Mouse (Mus musculus) embryonic facial prominence, embryonic 14.5 days (tissue): ENCODE data around the gene Rasa3. TPM values are rescaled to one million over a fixed set of nuclear protein-coding genes. Genes with fewer than 3 reads are reported as not detected.

Experiments used
- ATAC-seq: fragments of 200-750 bp; cut with Nextera tagmentation; 2 replicates; pipeline ENCODE4 v1.8.0; 2017; ENCODE audit warnings: low read depth, moderate number of reproducible peaks, moderate TSS enrichment
- DNase-seq: peaks from one replicate; pipeline ENCODE4 v3.0.0-alpha.2; 2015; ENCODE audit warnings: low spot score
- H3K27ac ChIP-seq: fragments of 300-500 bp; sonication (generic); replicated peaks from 2 replicates; pipeline ENCODE4 v1.5.1; 2014; ENCODE audit warnings: low read depth, mild to moderate bottlenecking, low read length, moderate library complexity
- H3K27me3 ChIP-seq: fragments of 300-500 bp; sonication (generic); replicated peaks from 2 replicates; pipeline ENCODE4 v1.6.1; 2014; ENCODE audit warnings: low read length; ENCODE audit not compliant: control insufficient read depth, insufficient read depth
- H3K36me3 ChIP-seq: fragments of 300-500 bp; sonication (generic); 2 replicates; pipeline ENCODE4 v1.6.1; 2014; ENCODE audit warnings: low read length, mixed read lengths; ENCODE audit not compliant: control insufficient read depth, insufficient read depth
- H3K4me1 ChIP-seq: fragments of 300-500 bp; sonication (generic); 2 replicates; pipeline ENCODE4 v1.6.1; 2014; ENCODE audit warnings: antibody characterized with exemption, low read length; ENCODE audit not compliant: control insufficient read depth, insufficient read depth
- H3K4me2 ChIP-seq: fragments of 300-500 bp; sonication (generic); 2 replicates; pipeline ENCODE4 v1.6.1; 2014; ENCODE audit warnings: low read depth, mild to moderate bottlenecking, low read length, moderate library complexity, mixed read lengths
- H3K4me3 ChIP-seq: fragments of 300-500 bp; sonication (generic); 2 replicates; pipeline ENCODE4 v1.5.1; 2014; ENCODE audit warnings: low read depth, mild to moderate bottlenecking, low read length
- H3K9ac ChIP-seq: fragments of 300-500 bp; sonication (generic); 2 replicates; pipeline ENCODE4 v1.6.1; 2014; ENCODE audit warnings: low read depth, mild to moderate bottlenecking, low read length, moderate library complexity, mixed read lengths
- H3K9me3 ChIP-seq: fragments of 300-500 bp; sonication (generic); 2 replicates; pipeline ENCODE4 v1.6.1; 2016; ENCODE audit warnings: low read length; ENCODE audit not compliant: control insufficient read depth
- WGBS: fragments of 180-500 bp; shearing (Covaris S2); extraction: QIAGEN DNeasy Blood & Tissue Kit; methylation state at CpG from one replicate; pipeline ENCODE4 v1.1.7; 2014; 5-methylcytosine and 5-hydroxymethylcytosine counted together
- polyA plus RNA-seq: library from polyadenylated mRNA; unstranded; fragments of >200 nt; fragmentation: Nextera tagmentation; extraction: Ambion mirVana; gene quantifications from 2 replicates; pipeline ENCODE4 v1.2.1, GENCODE M21; 2014

Rasa3 gene
- polyA plus RNA-seq, 1 experiment from 2014 or later: 39.4 TPM

GRCm38 (mm10) chr8:13600204-13600603 lies 77.2 kb downstream of the Rasa3 start:
- no peaks in the 10 kb centered on the region for H3K27me3 ChIP-seq
- H3K4me3 ChIP-seq: no peak overlapping the region
- H3K9me3 ChIP-seq: no peaks in the 10 kb centered on the region
- H3K9ac ChIP-seq: no peak overlapping the region
- DNase-seq: no peak
- WGBS: 71% methylated on average over 7 of the region's 7 CpGs
- H3K4me2 ChIP-seq: no peak overlapping the region
- H3K4me1 ChIP-seq: no peaks in the 10 kb centered on the region
- no peak for ATAC-seq
- peaks cover 15% of the 10 kb centered on the region for H3K36me3 ChIP-seq
- H3K27ac ChIP-seq: no peak overlapping the region

GRCm38 (mm10) chr8:13597777-13598176 lies 79.6 kb downstream of the Rasa3 start:
- H3K4me1 ChIP-seq: no peaks in the 10 kb centered on the region
- no peak for ATAC-seq
- no peak overlapping the region for H3K27ac ChIP-seq
- DNase-seq: no peak
- H3K4me3 ChIP-seq: no peak overlapping the region
- H3K36me3 ChIP-seq: peaks cover 15% of the 10 kb centered on the region
- no peaks in the 10 kb centered on the region for H3K9me3 ChIP-seq
- 86% methylated on average over 6 of the region's 6 CpGs for WGBS
- no peak overlapping the region for H3K9ac ChIP-seq
- H3K27me3 ChIP-seq: no peaks in the 10 kb centered on the region
- H3K4me2 ChIP-seq: no peak overlapping the region

- Histone ChIP-seq H3K4me1 (no peaks in the 10 kb centered on the region), H3K36me3 (peaks cover 15% of the 10 kb centered on the region), H3K4me3 (no peak overlapping the region), H3K9me3 (no peaks in the 10 kb centered on the region), H3K9ac (no peak overlapping the region), H3K4me2 (no peak overlapping the region), H3K27me3 (no peaks in the 10 kb centered on the region), H3K27ac (no peak overlapping the region)
- DNase-seq (no peak), ATAC-seq (no peak)
- 89% methylated on average over 6 of the region's 6 CpGs for WGBS
These were observed 81.5 kb downstream of the Rasa3 start for GRCm38 (mm10) chr8:13595861-13596260.

- 72% methylated on average over 11 of the region's 11 CpGs for WGBS
- Histone ChIP-seq H3K4me1 (no peaks in the 10 kb centered on the region), H3K9ac (no peak overlapping the region), H3K27me3 (no peaks in the 10 kb centered on the region), H3K4me3 (no peak overlapping the region), H3K36me3 (peaks cover 15% of the 10 kb centered on the region), H3K27ac (no peak overlapping the region; the same call in 1 of the 2 replicates), H3K4me2 (no peak overlapping the region), H3K9me3 (no peaks in the 10 kb centered on the region)
- no peak for ATAC-seq
- DNase-seq: peak; percentile 21
These were observed 82.5 kb downstream of the Rasa3 start for GRCm38 (mm10) chr8:13594884-13595323.

GRCm38 (mm10) chr8:13593340-13593739 lies 84.1 kb downstream of the Rasa3 start:
- no peaks in the 10 kb centered on the region for H3K4me1 ChIP-seq
- no peak overlapping the region for H3K4me2 ChIP-seq
- peaks cover 15% of the 10 kb centered on the region for H3K36me3 ChIP-seq
- H3K27ac ChIP-seq: no peak overlapping the region
- peak; percentile 29 for DNase-seq
- H3K4me3 ChIP-seq: no peak overlapping the region
- H3K9ac ChIP-seq: no peak overlapping the region
- H3K27me3 ChIP-seq: no peaks in the 10 kb centered on the region
- no peaks in the 10 kb centered on the region for H3K9me3 ChIP-seq
- 76% methylated on average over 8 of the region's 8 CpGs for WGBS
- ATAC-seq: no peak

- no peaks in the 10 kb centered on the region for H3K27me3 ChIP-seq
- H3K4me3 ChIP-seq: no peak overlapping the region
- no peaks in the 10 kb centered on the region for H3K9me3 ChIP-seq
- DNase-seq (no peak), ATAC-seq (no peak)
- H3K9ac ChIP-seq: no peak overlapping the region
- H3K4me2 ChIP-seq: no peak overlapping the region
- H3K36me3 ChIP-seq: peaks cover 5% of the 10 kb centered on the region; the same call in 1 of the 2 replicates
- 79% methylated on average over 6 of the region's 6 CpGs for WGBS
- H3K4me1 ChIP-seq: no peaks in the 10 kb centered on the region
- H3K27ac ChIP-seq: no peak overlapping the region
These were observed 86.2 kb downstream of the Rasa3 start for GRCm38 (mm10) chr8:13591246-13591645.

GRCm38 (mm10) chr8:13589071-13589470 lies 88.3 kb downstream of the Rasa3 start:
- Histone ChIP-seq H3K9ac (no peak overlapping the region), H3K27me3 (no peaks in the 10 kb centered on the region), H3K4me1 (no peaks in the 10 kb centered on the region), H3K4me2 (no peak overlapping the region), H3K27ac (no peak overlapping the region), H3K36me3 (peaks cover 13% of the 10 kb centered on the region), H3K4me3 (no peak overlapping the region), H3K9me3 (no peaks in the 10 kb centered on the region)
- DNase-seq (no peak), ATAC-seq (no peak)
- 84% methylated on average over 6 of the region's 6 CpGs for WGBS

- 73% methylated on average over 8 of the region's 8 CpGs for WGBS
- H3K27ac ChIP-seq: no peak overlapping the region
- no peaks in the 10 kb centered on the region for H3K27me3 ChIP-seq
- ATAC-seq (no peak), DNase-seq (no peak)
- H3K9ac ChIP-seq: no peak overlapping the region
- H3K4me2 ChIP-seq: no peak overlapping the region
- H3K4me1 ChIP-seq: no peaks in the 10 kb centered on the region
- H3K36me3 ChIP-seq: peaks cover 39% of the 10 kb centered on the region
- H3K4me3 ChIP-seq: no peak overlapping the region
- no peaks in the 10 kb centered on the region for H3K9me3 ChIP-seq
These were observed 92.8 kb downstream of the Rasa3 start for GRCm38 (mm10) chr8:13584652-13585051.

- no peak overlapping the region for H3K4me3 ChIP-seq
- H3K27ac ChIP-seq: no peak overlapping the region
- peaks cover 57% of the 10 kb centered on the region for H3K36me3 ChIP-seq
- 85% methylated on average over 6 of the region's 6 CpGs for WGBS
- ATAC-seq (no peak), DNase-seq (no peak)
- no peaks in the 10 kb centered on the region for H3K9me3 ChIP-seq
- H3K4me1 ChIP-seq: no peaks in the 10 kb centered on the region
- H3K9ac ChIP-seq: no peak overlapping the region
- H3K27me3 ChIP-seq: no peaks in the 10 kb centered on the region
- H3K4me2 ChIP-seq: no peak overlapping the region
These were observed 99.5 kb downstream of the Rasa3 start for GRCm38 (mm10) chr8:13577869-13578268.
